Mouse (Mus musculus) neural tube, embryonic 10.5 days (tissue): ENCODE data around the gene Slc15a2.

ENCODE experiments used
- DNase-seq: peaks from one replicate; pipeline ENCODE4 v3.0.0-alpha.2; 2017; ENCODE audit warnings: low spot score; ENCODE audit errors: extremely low spot score

The Slc15a2 gene

GRCm38 (mm10) chr16:36770191-36770771 lies 14.5 kb downstream of the Slc15a2 start:
- DNase-seq, result no peak

GRCm38 (mm10) chr16:36751979-36752378 lies 32.8 kb downstream of the Slc15a2 start:
- no peak for DNase-seq

GRCm38 (mm10) chr16:36747767-36748166 lies 37.0 kb downstream of the Slc15a2 start:
- no peak for DNase-seq

DNA sequence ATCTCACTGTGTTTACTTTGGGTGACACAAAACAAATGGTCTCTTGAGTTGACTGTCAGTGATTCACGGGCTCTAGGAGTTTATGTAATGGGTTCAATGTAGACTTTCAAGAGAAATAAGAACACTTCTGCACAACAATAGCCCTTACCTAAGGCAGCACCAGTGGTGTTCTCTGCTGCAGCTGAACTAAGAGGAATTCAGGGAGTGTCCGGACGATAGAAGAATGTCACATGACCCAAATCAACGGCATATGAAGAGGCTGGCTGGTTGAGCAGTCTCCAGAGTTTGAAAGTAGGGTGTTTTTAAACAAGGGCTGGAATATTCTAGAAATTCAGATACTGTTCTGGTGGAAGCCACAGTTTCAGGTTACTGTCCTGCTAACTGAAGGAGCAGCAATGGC lies 37.7 kb downstream of the Slc15a2 start:
- DNase-seq, result no peak

DNA sequence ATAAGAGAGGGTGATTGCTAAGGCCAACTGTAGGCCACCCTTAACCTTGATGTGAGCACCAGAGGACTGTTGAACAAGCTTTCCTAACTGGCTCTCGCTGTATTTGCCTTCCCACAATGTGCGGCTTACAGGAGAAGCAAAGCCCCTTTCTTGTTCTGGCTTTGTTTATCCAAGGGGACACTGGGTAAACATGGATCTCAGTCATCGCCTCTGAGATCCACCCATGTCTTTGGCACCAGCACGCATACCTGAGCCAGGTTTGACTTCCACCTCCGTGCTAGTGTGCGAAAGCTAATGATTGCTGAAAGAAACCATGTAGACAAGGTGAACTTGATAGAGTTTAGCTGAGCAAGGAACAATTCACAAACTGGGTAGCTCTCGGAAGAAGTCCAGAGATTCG lies 41.2 kb downstream of the Slc15a2 start:
- DNase-seq, result no peak

- no peak for DNase-seq
These were observed 45.3 kb downstream of the Slc15a2 start for GRCm38 (mm10) chr16:36739404-36739930.

- DNase-seq, result no peak
These were observed 49.3 kb downstream of the Slc15a2 start for GRCm38 (mm10) chr16:36735421-36735820.

DNA sequence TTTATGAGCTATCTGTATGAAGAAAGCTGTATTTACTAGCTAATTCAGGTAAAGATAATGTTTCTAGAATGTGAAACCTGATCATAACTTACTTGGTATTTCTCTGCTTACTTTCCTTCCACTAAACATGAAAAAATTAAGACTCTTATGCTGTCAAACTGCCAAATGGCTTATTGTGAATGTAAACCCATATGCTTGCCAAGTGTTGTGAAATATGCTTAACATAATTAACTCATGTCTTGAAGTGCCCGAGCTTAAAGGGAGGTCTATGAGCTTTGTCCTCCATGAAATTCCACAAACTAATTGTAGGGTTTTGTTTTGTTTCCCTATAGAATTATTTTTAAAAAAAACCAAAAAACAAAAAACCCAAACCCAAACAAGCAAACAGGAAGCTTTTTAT lies 50.9 kb downstream of the Slc15a2 start:
- DNase-seq, result no peak

GRCm38 (mm10) chr16:36732572-36732971 lies 52.2 kb downstream of the Slc15a2 start:
- DNase-seq, result no peak

- DNase-seq, result no peak
These were observed 55.8 kb downstream of the Slc15a2 start for GRCm38 (mm10) chr16:36728959-36729358.

GRCm38 (mm10) chr16:36723880-36724443 lies 60.8 kb downstream of the Slc15a2 start:
- no peak for DNase-seq

GRCm38 (mm10) chr16:36722739-36723138 lies 62.0 kb downstream of the Slc15a2 start:
- DNase-seq, result no peak

DNA sequence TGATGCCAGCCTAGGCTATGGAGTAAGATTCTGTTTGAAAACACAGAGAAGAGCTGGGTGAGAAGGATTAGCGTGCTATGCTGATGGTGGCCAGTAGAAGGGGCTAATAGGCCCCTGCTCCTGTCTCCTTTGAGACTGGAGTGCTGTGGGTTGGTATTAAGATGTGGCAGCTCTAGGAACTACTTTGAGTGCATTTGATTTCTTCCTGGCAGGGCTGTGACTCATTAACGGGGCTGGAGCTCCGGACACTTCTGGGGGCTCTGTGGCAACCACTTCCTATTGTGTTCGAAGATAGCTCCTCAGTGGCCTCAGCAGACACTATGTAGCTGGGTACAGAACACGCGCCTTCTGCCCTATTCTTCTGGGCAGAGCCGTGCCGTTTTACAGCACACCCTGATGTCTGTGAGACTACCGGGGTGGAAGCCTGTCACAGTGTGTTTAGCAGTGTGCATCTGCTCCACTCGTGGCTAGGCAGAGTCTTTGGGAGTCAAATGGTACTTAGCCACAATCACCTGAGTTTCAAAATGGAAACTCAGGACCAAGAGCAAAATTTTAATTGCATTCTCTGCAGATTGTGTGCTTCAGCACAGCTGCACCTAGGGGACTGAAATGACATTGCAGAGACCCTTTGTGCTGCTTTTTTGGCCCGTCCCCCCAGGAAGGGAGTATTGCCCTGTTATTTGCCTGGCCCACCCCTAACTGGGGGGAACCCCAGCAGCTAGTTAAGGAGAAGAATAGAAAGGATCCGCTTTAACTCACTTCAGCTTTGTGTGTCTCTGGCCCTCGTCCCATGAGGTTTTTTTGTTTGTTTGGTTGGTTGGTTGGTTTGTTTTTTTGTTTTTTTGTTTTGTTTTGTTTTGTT lies 64.3 kb downstream of the Slc15a2 start:
- DNase-seq, result no peak

DNA sequence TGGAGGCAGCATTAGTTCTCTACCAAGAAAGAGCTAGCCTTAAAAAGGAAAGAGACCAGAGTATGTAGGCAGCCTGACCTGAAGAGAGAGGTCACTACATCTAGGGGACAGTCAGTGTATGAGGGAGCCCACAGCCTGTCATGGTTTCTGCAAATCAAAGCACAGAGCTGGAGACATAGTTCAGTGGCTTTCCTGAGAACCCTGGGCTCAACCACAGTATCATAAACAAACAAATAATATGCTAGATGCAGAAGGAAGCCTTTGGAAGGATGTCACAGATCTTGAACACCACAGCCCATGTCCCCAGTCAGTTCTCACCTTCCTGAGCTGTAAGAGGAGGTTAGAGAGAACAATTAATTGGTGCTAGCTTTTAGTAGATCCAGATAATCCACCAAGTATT lies 66.1 kb downstream of the Slc15a2 start:
- DNase-seq, result no peak

DNA sequence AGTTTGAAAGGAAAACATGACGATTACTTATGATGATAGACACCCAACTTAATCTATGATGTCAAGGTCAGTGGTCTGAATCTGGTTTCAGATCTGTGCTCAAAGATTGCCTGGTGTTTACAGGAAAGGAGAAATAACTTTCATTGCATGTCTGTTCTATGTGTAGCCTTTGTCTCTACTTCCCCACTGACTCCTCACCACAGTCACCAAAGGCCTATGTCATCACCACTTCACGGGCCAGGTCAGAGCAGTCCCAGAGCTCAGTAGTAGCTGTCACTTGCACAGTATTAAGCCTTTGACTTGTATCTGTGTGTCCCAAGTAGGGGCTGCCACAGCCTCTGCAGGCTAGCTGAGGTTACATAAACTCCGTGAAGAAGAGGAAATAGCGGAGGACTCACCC lies 67.3 kb downstream of the Slc15a2 start:
- no peak for DNase-seq

- DNase-seq, result no peak
These were observed 73.0 kb downstream of the Slc15a2 start for GRCm38 (mm10) chr16:36711760-36712159.

- DNase-seq, result no peak
These were observed 74.0 kb downstream of the Slc15a2 start for GRCm38 (mm10) chr16:36710794-36711193.

- DNase-seq, result no peak
These were observed 75.4 kb downstream of the Slc15a2 start for GRCm38 (mm10) chr16:36709405-36709804.

DNA sequence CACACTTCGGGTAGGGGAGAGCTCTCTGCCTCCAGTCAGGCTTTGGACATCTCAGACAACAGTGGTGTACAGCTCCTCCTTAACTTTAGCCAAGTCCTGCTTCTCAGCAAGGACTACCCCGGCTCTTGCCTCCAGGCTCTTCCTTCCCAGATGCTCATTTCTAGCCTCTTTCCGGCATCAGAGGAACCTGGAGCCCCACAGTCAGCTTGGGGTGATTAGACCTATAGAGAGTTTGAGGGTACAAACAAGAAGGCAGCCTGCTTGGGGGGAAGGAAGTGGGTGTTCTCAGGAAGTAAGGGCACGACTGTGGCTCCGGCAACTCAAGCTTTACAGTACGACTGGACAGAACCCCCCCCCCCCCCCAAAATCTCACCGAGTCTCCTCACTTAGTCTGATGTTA lies 76.0 kb downstream of the Slc15a2 start:
- DNase-seq, result no peak

DNA sequence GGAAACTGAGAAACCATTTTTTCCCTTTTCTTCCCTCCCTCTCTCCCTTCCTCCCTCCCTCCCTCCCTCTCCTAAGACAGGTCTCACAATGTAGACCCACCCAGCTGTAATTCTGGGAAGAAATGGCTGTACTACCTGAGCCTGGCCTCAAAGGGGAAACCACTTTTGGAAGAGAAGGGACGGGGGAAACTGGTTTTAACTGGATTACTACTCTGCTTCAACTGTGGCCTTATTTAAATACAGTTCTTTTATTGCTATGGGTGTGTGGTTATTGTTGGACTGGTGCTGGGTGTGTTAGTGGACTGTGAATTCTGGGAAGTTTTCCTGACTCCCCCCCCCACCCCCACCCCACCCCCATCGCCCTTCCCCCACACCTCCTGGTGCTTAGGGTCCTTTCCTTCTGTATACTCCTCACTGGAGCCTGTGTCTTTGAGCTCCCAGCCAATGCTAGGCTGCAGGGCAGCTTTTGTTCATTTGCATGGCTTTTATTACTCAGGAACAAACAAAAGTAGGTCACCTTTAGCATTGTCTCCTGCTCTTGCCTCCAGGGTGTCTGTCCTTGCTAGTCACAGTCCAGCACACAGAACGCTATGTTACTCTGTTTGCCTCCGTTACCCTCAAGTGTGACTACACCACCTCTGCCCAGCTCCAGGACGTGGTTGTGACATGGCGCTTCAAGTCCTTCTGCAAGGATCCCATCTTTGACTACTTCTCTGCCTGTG lies 76.9 kb downstream of the Slc15a2 start:
- no peak for DNase-seq

DNA sequence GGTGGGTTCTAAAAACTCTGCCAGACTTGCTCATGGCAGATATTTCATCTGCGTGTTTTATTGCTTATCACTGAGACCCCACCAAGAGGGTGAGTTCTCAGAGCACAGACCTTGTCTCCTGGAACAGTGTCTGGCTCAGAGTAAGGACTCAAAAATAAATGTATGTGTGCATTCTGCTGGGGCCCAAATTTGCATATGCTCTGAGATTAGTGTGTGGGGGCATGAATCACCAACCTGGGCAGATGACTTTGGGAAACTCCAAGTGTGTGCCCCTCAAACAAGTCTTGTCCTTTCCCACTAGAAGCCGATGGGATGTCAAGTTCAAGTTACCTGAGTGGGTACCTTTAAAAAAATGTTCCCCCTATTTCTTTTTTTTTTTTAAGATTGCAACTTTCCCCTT lies 84.3 kb downstream of the Slc15a2 start:
- DNase-seq, result no peak
